Mouse (Mus musculus) embryo, embryonic 10 days (tissue): ENCODE measurements at regions not wholly inside any gene's neighbourhood (a gene's known extent, or its start where the extent isn't known, plus 50 kb on each side); places are given as distances from the start of the nearest gene placed in this dataset.

ENCODE experiments used
- DNase-seq: peaks from one replicate; pipeline ENCODE4 v3.0.0-alpha.2; 2015; ENCODE audit warnings: low spot score

- DNase-seq: no peak
Observed at GRCm38 (mm10) chr16:54440932-54441331, 856.9 kb downstream of the Zpld1 start.

DNA sequence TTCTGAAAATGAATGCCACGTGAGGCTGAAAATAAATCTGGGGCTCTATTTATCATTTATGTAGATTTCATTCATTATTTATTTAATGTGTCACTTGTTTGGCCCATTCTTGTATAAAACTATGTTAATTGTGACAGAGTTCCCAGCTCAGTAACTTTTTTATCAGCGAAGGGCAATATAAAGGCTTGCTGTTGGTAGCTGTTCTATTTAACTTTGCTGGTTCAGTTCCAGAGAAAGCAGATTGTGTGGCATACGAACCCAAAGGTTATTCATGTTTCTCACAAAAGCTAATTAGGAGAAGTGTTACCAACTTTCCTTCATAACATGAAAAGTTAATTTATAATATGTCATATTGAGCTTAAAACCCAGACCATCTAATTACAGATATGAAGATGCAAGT, 891.1 kb downstream of the Zpld1 start:
- no peak for DNase-seq

DNA sequence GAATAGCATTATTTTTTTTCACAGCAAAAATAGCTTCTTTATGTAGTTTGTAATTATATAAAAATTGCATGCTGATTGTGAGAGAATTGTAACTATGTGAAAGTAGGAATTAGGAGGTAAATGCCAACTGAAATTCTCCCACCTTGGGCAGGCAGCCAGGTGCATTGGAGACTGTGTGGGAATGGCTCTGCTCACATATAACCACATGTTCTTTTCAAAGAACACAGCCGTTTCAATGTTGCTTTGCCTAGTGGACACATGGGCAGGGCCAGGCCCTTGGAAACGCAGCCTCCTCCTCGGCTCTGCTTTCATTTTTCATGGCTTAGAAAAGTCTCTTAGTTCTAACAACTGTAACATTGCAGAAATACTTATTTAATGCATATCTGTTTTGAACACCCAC, 913.8 kb downstream of the Zpld1 start:
- no peak for DNase-seq

DNA sequence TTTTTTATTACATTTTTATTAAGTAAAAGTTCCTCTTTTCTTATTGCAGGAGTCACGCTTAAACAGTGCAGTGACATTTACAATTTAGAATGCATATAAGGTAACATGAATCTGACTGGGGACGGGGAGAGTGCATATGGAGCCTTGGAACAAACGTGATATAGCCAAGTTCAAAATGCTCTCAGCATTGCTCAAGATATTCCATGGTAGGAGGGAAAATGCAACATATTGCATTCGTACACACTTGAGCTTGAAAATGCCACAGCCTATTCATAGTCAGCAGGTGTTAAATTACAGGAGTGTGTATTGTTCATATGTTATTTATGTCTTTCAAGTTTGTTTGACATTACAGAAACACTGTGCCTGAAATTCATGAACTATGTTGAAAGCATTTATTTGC, 922.8 kb downstream of the Zpld1 start:
- DNase-seq: no peak

- DNase-seq: no peak
Observed at GRCm38 (mm10) chr16:54354423-54354822, 943.4 kb downstream of the Zpld1 start.

DNA sequence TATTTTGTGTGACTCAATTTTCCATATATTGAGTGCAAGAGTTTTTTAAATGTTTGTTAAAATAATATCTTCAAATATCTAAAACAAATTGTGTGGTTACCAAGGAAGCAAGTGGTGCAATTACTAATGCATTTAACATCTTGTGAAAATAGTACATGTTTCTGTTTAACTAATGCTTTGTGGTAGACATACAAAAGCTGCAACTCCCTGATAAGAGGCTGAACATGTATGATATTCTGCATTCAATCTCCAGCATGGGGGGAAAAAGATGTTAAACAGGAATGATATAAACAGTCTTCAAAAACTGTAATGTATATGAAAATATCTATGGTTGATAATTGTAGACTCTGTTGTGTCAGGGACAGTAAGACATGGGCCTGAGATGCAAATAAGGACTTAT, 949.0 kb downstream of the Zpld1 start:
- no peak for DNase-seq

DNA sequence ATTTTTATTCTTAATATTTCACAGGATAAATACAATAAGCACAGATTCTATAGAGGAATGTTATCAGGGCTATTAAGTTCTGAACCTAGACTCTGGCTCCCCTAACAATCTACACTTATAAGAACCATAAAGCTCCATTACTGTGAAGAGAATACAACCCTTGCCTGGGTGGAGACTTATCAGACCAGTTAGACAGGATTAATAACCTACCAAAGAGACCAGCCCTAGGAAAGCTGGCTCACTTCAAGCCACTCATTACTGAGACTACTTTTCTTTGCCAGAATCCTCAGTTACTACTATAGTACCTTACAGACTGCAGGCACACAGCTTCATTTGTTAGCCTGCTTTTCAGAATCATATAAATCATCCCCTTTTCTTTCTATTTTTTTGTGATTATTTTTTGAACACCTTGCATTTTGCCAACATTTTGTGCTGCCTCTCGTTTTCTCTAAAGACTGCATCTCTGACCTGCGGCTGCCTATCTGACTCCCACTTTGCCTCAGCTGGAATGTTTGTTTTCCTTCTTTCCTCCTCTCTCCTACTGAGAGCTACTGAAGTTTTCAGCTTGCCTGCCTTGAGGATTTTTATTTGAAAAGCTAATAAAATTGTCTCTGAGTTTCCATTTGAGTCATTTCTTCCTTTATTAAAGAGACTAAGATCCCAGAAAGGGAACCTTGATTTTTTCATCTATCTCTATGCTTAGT, 951.5 kb downstream of the Zpld1 start:
- DNase-seq: peak; percentile 4
